Mouse (Mus musculus) heart, embryonic 13.5 days (tissue): Measurements from ENCODE around the gene Vmn2r75. TPM values are rescaled to one million over a fixed set of nuclear protein-coding genes. Genes with fewer than 3 reads are reported as not detected.
"Not testable (repeated sequence)": the region's sequence is repeated elsewhere in the genome, so short reads cannot be mapped to it uniquely, and the experiment has no call there.

Source experiments
- ATAC-seq: fragments of 200-750 bp; cut with Nextera tagmentation; 2 replicates; pipeline ENCODE4 v1.8.0; 2017; ENCODE audit warnings: moderate TSS enrichment; ENCODE audit not compliant: insufficient number of reproducible peaks, low FRiP score, low TSS enrichment; ENCODE audit errors: extremely low read depth
- H3K27ac ChIP-seq: fragments of 300-500 bp; sonication (generic); replicated peaks from 2 replicates; pipeline ENCODE4 v1.5.1; 2015; ENCODE audit warnings: moderate library complexity, mild to moderate bottlenecking, inconsistent platforms
- H3K27me3 ChIP-seq: fragments of 300-500 bp; sonication (generic); replicated peaks from 2 replicates; pipeline ENCODE4 v1.6.1; 2015; ENCODE audit warnings: mild to moderate bottlenecking, inconsistent platforms
- H3K36me3 ChIP-seq: fragments of 300-500 bp; sonication (generic); 2 replicates; pipeline ENCODE4 v1.6.1; 2015; ENCODE audit warnings: mild to moderate bottlenecking, inconsistent platforms
- H3K4me1 ChIP-seq: fragments of 300-500 bp; sonication (generic); 2 replicates; pipeline ENCODE4 v1.6.1; 2015; ENCODE audit warnings: inconsistent platforms
- H3K4me2 ChIP-seq: fragments of 300-500 bp; sonication (generic); 2 replicates; pipeline ENCODE4 v1.6.1; 2015; ENCODE audit warnings: inconsistent platforms, mild to moderate bottlenecking, moderate library complexity
- H3K4me3 ChIP-seq: fragments of 300-500 bp; sonication (generic); 2 replicates; pipeline ENCODE4 v1.5.1; 2015; ENCODE audit warnings: moderate library complexity, mild to moderate bottlenecking, inconsistent platforms
- H3K9ac ChIP-seq: fragments of 300-500 bp; sonication (generic); 2 replicates; pipeline ENCODE4 v1.6.1; 2015; ENCODE audit warnings: inconsistent platforms, mild to moderate bottlenecking, moderate library complexity
- H3K9me3 ChIP-seq: fragments of 300-500 bp; sonication (generic); 2 replicates; pipeline ENCODE4 v1.6.1; 2016; ENCODE audit warnings: inconsistent platforms
- WGBS: fragments of 180-500 bp; shearing (Covaris S2); methylation state at CpG from one replicate; pipeline ENCODE4 v1.1.7; 2015; ENCODE audit warnings: mixed read lengths; 5-methylcytosine and 5-hydroxymethylcytosine counted together
- polyA plus RNA-seq: library from polyadenylated mRNA; unstranded; fragments of >200 nt; fragmentation: Nextera tagmentation; extraction: Ambion mirVana; gene quantifications from 2 replicates; pipeline ENCODE4 v1.2.1, GENCODE M21; 2015

The Vmn2r75 gene
- not detected in 2 replicates for polyA plus RNA-seq

DNA sequence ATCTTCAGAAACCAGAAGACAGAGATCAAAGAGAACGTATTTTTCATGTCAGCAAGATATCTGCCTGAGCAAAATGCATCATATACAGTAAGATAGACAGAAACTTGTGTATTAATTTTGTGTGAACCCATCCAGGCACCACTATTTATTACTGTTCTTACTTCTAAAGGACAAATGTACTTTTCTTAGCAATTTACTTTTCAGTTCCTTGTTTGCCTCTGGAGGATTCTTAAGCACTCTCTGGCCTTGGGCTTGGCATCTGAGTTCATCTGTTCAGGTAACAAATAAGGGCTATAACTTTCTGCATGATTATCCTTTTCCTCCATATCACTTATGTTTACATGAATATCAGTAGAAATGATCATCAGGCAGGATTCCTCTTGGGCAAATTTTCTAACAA lies at the start of gene Vmn2r75:
Gene Vmn2r75 (minus strand): TSS at position 101 of the 400 bp plus-strand sequence.
- 54% methylated on average over 1 of the region's 1 CpGs for WGBS
- not testable (repeated sequence) for H3K27me3 ChIP-seq, H3K27ac ChIP-seq, H3K9ac ChIP-seq, H3K4me3 ChIP-seq, H3K36me3 ChIP-seq, H3K9me3 ChIP-seq, H3K4me1 ChIP-seq, H3K4me2 ChIP-seq, ATAC-seq

DNA sequence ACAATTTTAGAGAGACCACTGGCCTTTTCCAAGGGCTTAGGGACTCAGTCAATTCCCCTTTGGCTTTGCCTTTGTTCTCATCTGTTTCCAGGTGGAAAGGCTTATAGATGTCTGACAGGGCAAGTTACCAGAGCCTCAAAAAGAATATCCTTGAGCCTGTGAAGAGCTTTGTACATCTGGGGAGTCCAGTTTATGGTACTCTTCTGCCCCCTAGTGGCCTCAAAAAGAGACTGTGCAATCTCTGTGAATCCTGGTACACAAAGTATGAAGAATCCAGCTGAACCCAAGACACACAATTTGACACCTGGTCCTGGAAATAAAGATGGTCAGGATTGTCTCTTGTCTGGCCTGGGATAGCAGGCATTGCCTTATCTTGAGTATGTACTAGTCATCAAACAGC lies 39.8 kb upstream of the Vmn2r75 start:
- Histone ChIP-seq H3K27ac (no peak overlapping the region), H3K4me2 (no peak overlapping the region), H3K36me3 (no peaks in the 10 kb centered on the region), H3K4me3 (no peak overlapping the region), H3K27me3 (no peaks in the 10 kb centered on the region), H3K4me1 (no peaks in the 10 kb centered on the region), H3K9ac (no peak overlapping the region), H3K9me3 (no peaks in the 10 kb centered on the region; the same call in 1 of the 2 replicates)
- no peak for ATAC-seq

Other genes with a start within 250 kb of the Vmn2r75 start
- gene Vmn2r74, start 210.1 kb downstream of the Vmn2r75 start, polyA plus RNA-seq = not detected in 2 replicates
- gene Vmn2r76, start 74.5 kb upstream of the Vmn2r75 start, polyA plus RNA-seq = not detected in 2 replicates
- not detected in 2 replicates for gene Olfr310, start 105.4 kb upstream of the Vmn2r75 start, polyA plus RNA-seq
- gene Olfr309, start 141.9 kb upstream of the Vmn2r75 start, polyA plus RNA-seq = not detected in 2 replicates
- not detected in 2 replicates for gene Olfr308, start 153.9 kb upstream of the Vmn2r75 start, polyA plus RNA-seq
- not detected in 2 replicates for gene Olfr307, start 165.8 kb upstream of the Vmn2r75 start, polyA plus RNA-seq
- gene Olfr305, start 195.2 kb upstream of the Vmn2r75 start, polyA plus RNA-seq = not detected in 2 replicates
- not detected in 2 replicates for gene Olfr304, start 214.9 kb upstream of the Vmn2r75 start, polyA plus RNA-seq
- not detected in 2 replicates for gene Olfr303, start 226.0 kb upstream of the Vmn2r75 start, polyA plus RNA-seq
- not detected in 2 replicates for gene Olfr301, start 232.1 kb upstream of the Vmn2r75 start, polyA plus RNA-seq